Mouse (Mus musculus): ENCODE results near the gene Myo18a.

The Myo18a gene

GRCm38 (mm10) chr11:77771879-77772713, 9.1 kb downstream of the Myo18a start:
- DNase-seq, result peak in 1 of 2 experiments; percentile 14

- peak in 1 of 2 experiments; percentile 27 for DNase-seq
These were observed 12.8 kb downstream of the Myo18a start for GRCm38 (mm10) chr11:77775701-77776400.

DNA sequence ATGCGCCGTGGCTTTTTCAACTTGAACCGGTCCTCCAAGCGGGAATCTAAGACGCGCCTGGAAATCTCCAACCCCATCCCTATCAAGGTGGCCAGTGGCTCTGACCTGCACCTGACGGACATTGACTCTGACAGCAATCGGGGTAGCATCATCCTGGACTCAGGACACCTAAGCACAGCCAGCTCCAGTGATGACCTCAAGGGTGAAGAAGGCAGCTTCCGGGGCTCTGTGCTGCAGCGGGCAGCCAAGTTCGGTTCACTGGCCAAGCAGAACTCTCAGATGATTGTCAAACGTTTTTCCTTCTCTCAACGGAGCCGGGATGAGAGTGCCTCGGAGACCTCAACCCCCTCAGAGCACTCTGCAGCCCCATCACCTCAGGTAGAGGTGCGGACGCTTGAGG, 14.4 kb downstream of the Myo18a start:
- no peak for DNase-seq

GRCm38 (mm10) chr11:77777937-77778336, 14.9 kb downstream of the Myo18a start:
- no peak for DNase-seq

DNA sequence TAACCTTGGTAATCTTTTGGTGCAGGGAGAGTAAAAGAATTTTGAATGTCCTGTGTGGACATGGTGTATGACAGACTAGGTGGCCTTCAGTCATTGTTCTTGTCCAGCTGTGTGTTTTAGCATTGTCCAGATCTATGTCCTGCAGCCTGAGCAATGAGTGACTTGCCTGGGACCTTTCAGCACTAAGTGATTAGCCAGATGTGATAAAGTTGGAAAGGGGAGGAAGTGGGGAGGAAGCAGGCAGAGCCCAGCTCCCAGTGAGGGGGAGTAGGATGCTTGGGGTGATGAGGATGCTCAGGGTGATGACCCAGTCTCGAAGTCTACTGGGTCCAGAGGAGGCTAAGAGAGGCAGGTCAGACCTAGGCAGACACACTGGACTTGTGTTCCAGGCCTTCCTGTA, 16.2 kb downstream of the Myo18a start:
- DNase-seq, result no peak

- DNase-seq, result peak; percentile 59 to 78
These were observed 18.0 kb downstream of the Myo18a start for GRCm38 (mm10) chr11:77781088-77781487.

GRCm38 (mm10) chr11:77782104-77782815, 19.2 kb downstream of the Myo18a start:
- DNase-seq, result no peak

- DNase-seq, result peak; percentile 52 to 65
These were observed 20.2 kb downstream of the Myo18a start for GRCm38 (mm10) chr11:77783211-77783746.

DNA sequence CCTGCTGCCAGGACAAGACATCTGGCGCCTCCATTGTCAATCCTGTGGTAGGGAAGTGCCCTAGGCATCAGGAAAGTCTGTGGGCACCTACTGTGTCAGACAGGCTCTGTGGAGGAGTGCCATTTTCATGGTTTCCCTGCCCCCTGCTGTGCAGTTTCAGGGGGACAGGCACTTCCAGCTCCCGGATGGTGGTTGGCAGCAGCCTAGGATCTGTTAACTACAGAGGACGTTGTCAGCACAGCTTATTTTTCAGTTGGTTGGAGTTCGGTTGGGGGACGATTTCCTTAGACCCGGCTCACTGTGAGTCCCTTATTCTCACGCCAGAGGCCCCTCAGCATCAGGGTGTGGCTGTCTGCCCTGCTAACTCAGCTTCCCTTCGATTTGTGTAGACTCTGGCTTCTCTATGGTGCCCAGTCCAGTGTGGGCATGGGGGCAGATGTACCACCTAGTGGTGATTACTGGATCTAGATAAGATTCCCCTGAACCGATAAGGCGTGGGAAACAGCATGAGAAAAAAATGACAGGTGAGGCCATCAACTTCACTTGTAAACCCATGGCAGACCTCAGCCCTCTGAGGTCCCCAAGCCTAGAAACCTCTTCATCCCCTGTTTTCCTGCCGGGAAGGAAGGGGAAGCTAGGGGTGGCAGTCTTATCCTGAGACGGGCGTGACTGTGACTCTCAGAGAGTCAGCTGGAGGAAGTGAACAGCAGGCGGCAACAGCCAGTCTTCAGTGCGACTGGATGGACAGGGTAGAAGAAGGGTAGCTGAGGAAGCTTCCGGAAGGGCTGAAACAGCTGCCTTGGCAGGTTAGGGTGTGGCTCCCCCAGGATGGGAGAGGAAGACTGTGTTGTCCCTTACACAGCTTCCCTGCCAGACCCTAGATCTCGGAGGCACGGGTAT, 21.0 kb downstream of the Myo18a start:
- peak; percentile 48 to 59 for DNase-seq

GRCm38 (mm10) chr11:77784894-77785293, 21.8 kb downstream of the Myo18a start:
- no peak for DNase-seq

- no peak for DNase-seq
These were observed 22.3 kb downstream of the Myo18a start for GRCm38 (mm10) chr11:77785396-77785767.

DNA sequence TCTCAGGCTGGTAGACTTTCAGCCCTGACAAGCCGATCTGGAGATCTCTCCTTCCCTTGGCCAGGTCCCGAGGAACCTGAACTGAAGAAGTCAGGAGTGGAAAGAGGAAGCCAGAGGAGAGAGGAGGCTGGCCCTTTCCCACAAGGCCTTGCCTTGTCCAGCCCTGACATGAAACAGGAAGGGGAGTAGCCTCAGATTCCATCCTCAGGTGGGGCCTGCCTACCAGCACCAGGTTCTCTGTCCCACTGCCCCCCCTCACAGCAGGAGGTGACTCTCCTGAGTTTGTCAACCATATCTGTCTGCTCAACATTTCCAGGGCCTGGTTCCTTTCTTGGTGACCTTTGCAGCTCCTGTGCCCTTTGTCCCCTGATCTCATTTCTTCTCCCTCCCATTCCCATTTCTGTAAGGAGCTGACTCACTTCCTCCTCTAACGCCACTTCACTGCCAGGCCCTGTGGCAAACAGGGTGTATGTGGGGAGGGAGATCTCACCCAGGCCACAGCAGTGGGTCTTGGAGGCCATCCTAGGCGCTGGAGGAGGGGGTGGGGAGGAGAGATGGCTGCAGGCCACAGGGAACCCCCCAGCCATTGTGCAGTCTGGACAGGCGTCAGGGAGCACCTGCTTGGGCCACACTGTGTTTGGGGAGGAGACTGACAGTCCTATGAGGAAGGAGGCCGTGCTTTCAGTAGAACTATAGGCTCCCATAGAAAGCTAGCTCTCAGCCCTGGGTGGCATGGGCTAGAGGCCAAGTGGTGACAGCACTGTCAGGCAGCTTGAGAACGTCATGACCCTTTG, 22.9 kb downstream of the Myo18a start:
- peak; percentile 69 to 70 for DNase-seq

GRCm38 (mm10) chr11:77787707-77788106, 24.7 kb downstream of the Myo18a start, which contains the start of gene Gm10277:
Gene Gm10277, minus strand, starts transcription at chr11:77787747.
- DNase-seq, result no peak

GRCm38 (mm10) chr11:77789512-77789911, 26.5 kb downstream of the Myo18a start:
- DNase-seq, result no peak

DNA sequence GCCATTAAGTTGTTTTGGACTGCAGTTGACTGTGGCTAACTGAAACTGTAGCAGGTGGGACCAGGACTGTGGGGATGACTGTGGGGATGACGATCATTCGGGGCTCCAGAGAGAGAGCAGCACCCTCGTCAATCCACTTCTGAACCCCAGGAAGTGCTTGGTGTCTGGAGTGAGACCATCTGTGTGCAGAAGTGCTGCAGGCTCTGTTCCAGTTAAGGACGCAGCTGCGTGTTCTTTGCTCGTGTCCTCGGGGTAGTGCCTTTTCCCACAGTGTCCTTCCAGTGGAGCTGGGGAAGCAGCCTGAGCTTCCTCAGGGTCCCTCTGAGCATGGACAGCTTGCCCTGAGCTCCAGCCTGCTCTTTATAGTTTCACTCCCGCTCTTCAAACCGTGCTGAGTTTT, 27.2 kb downstream of the Myo18a start:
- DNase-seq, result no peak

DNA sequence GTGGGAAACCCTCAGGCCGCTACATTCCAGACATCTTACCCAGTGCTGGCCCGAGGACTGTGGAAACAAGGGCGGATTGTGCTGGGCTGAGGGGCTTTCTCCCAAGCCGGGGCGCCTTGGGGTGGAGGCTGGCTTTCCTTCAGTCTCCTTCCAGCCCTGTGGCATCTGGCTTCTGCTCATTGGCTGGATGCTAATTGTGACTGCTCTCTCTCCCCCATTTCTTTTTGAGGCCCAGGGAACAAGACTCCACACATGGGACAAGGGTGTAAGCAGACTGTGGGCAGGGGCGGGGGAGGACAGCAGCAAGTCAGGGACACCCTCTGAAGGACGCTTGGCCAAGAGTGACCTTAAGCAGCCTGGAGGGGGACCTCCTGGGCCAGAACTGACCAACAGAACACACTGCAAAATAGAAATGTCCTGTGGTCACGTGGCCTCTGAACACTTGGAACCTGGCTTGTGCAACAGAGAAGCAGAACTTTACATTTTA, 28.2 kb downstream of the Myo18a start:
- DNase-seq, result peak in 1 of 2 experiments; percentile 42

DNA sequence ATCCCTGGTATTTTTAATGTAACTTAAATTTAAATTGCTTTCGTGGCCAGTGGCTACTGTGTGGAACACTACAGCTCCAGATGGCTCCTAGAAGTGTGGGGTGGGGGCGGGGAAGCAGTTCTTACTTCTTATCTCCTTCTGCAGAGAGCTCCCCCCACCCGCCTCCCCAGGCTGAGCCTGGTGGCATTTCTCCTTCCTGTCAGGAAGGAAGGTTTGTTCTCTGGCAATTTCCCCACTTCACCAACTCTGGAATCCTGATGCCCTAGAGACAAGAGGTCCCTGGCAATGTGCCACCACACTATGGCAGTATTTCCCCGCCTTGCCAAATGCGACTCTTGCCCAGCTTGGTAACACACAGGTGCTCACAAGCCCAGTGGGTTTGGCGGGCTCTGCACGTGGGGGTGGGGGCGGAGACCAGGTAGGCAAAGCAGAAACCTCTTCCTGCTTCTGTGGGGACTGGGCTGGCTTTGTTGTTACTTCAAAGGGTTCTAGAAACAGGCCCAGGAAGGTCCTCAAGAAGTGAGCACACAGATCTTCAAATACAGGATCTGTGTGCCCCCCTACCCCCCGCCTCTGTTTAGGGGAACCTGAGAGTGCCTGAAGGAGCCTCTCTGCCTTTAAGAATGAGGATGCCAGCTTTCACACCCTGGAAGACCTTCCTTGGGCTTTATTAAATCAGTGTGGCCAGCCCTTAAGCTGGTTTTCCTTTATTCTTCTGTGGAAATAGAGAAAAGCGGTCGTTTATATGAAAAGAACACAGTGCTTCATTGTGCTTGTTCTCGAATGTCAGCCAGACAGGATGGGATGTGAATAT, 28.9 kb downstream of the Myo18a start:
- DNase-seq, result peak; percentile 70 to 75

- no peak for DNase-seq
These were observed 29.5 kb downstream of the Myo18a start for GRCm38 (mm10) chr11:77792566-77792909.

- peak; percentile 98 for DNase-seq
These were observed 30.3 kb downstream of the Myo18a start for GRCm38 (mm10) chr11:77793238-77793930.

DNA sequence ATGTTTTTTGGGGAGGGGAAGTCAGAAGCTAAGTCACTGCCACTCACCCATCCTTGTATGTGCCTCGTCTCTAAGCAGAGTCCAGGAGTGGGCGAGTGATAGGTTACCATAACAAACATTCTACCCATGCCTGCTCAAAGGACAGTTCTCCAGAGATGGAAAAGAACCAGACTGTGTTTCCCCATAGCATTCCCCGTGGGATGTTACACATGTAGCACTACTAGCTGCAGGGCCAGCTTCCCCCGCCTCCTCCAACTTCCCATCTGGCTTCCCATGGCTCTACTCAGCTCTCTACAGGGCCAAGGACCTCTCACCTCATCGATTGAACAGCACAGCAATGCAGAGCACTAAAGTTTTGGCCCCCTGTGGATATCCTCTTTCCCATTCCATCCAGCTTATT, 32.2 kb downstream of the Myo18a start:
- no peak for DNase-seq
